Mouse (Mus musculus) cerebellum, adult 9-10 months (tissue): Measurements from ENCODE around the gene Prelid3b.

Experiments used
- DNase-seq: peaks from one replicate; pipeline ENCODE4 v3.0.0; 2022

The Prelid3b gene

GRCm38 (mm10) chr2:174472818-174473549 lies at the start of gene Prelid3b:
Gene Prelid3b, minus strand, starts transcription at chr2:174473081.
- peak; percentile 99 for DNase-seq

GRCm38 (mm10) chr2:174522134-174522533 lies 49.3 kb upstream of the Prelid3b start:
- no peak for DNase-seq

DNA sequence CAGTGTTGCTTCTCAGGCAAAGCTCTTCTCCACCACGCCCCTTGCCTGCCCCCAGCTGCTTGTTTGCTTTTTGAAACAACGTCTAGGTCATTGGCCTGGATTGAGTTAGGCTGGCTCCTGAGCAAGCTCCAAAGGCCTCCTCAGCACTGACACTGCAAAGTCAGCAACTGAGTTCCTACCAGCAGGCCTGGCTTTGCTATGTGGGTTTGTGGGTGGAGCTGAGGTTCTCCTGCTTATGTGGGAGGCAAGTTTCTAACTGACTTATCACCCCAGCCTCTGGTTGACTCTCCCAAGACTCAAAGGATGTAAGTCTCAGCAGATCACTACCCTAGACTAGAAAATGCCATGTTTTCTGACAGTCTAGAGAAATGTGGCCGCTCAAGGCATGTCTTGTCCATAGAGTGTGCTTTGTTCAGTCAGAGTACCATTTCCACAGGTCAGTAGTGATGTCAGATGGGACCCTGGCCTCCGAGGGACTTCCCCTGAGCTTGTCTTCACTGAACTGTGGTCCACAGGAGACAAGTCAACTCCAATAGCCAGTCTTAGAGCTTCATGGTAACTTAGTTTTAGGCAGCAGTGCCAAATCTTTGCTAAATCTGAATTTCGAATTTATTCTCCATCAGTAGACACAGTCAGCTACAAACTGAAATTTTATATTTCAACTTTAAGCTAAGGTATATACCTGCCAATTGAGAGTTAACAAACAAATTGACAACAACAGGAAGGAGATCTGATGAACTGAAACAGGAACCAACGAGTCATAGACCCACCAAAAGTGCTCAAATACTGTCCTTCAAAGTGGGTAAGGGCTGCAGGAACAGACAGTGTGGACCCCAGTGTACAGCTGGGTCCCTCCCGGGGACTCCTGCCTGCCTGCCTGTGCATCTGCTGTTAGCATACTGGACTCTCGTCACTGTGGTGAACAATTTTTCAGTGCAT lies 44.5 kb upstream of the Prelid3b start:
- no peak for DNase-seq

DNA sequence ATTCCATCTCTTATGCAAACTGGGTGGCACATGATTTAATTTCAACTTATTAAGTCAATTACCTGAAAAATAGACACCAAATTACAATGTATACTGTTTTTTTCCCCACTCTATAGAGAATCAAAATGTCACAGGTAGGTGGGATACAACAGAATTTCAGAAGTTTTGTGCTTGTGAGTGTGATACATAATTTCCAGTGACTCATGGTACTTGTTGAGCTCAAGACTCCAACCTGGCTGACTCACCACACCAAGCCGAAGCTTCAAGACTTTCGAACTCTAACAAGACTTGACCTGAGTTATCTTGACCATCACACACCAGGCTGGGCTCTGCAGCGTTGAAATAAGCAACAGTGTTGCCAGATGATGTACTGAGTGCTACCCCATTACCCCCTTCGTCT lies 42.0 kb upstream of the Prelid3b start:
- no peak for DNase-seq

DNA sequence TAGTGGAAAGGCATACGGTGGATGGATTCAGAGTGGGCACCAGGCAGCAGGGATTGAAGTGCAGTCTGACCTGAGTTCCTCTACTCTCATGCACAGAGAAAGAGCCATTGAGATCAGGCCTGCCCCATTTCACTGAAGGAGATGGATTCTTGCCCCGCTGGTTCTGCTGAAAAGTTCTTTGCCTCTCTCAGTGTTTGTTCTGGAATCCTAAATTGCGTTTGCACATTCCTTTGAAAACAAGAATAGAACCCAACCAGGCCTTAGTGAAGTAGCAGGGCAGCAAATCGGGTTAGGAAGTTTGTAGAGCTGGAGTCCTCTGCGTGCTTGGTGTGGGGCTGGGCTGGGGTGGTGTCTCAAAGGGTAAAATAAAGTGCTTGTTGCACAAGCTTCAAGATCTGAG lies 40.9 kb upstream of the Prelid3b start:
- no peak for DNase-seq

GRCm38 (mm10) chr2:174509825-174510224 lies 36.9 kb upstream of the Prelid3b start:
- no peak for DNase-seq

DNA sequence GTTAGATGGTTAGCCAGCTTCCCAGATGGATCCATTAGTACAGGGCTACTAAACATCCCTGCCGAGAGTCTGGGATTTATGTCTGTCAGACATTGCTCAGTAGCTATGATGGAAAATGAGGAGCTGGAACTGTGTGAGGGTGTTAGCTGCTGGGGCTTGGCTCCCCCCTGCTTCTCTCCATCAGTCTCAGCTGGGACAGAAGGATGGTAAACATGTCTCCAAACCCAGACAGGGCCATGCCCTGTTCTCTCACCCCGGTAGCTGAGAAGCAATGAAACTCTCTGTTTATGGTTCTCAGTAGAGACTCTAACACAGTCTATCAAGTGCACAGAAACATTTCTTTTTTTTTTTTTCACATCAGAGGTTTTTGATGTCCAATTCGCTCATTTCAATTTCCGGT lies 35.1 kb upstream of the Prelid3b start:
- DNase-seq = no peak

DNA sequence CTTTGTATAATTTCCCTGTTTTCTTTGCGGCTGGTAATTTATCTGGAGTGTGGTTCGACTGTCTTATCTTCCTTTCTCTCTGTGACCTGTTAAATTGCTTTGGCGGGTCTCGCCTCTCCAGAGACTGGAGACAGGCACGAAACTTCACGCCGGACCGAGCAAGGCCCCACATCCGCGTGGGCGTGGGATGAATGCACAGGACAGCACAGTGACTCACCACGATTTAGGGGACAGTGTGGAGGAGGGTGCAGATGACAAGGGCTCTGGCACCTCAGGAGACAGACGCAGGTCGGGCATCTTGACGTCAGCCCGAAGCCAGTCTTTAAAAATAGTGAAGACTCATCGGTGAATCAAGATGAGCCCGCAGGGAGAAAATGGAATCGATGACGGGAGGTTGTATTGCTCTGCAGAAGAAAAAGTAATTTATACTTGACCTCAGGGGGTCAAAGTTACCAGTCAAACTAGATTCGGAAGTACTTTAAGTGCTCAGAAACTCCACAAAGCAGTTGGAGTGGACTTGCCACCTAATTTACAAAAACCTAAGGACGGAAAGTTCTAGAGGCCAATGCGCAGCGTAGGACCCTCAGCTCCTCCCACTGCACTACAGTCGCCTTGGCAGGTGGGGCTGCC lies 30.1 kb upstream of the Prelid3b start:
- no peak for DNase-seq

DNA sequence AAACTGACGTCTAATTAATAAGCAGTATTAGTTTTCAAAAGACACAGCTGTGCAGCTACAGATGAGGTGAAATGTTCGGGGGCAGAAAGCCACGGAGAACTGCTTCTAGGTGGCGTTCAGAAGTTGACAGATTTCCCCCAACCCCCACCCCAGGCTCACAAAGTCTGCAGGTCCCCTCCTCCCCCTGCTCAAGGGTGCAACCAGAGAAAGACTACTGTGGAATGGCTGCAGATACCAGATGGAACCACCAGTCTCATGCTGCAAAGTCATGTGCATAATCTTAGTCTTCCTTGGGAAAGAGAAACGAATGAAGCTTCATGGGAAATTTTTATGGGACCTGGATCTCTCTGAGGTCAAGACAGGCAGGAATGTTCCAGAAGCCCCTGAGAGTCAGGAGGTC lies 29.4 kb upstream of the Prelid3b start:
- no peak for DNase-seq

GRCm38 (mm10) chr2:174501517-174501916 lies 28.6 kb upstream of the Prelid3b start:
- DNase-seq = no peak

GRCm38 (mm10) chr2:174500814-174501503 lies 28.1 kb upstream of the Prelid3b start:
- no peak for DNase-seq

DNA sequence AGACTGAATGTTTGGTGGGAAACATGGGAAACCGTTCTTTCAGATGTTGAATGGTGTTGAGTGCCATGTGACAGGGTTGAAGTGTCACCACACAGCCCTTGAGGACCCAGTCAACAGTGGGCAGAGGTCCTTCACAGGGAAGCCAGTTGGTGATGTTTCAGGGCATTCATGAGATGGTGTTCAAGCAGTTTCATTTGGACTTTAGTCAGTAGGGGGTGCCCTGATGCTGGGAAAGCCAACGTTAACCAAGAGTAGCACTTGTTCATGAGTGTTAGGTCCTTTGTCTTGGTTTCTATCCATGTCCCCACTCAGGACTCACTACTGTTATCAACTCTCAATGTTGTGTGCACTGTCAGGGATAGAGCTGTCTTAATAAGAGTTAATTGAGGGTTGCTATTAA lies 20.0 kb upstream of the Prelid3b start:
- DNase-seq = no peak

- DNase-seq = no peak
Measured at GRCm38 (mm10) chr2:174487005-174487404, 14.1 kb upstream of the Prelid3b start.

DNA sequence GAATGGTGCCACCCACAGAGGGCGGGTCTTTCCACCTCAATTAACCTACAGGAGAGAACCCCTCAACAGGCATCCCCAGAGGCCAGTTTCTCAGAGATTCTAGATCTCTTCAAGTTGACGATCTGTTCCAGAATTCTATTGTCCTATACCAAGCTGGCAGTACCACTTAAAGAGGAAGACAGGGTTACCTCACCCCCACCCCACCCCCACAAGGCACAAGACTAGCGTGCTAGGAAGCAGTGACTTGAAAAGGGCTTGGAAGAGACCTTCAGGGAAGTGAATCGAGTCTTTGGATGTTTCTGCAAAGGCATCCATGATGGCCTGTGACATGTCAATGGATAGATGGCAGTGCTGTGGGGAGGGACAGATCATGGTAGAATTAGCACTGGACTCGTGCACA lies 5.9 kb upstream of the Prelid3b start:
- DNase-seq = no peak

- no peak for DNase-seq
Measured at GRCm38 (mm10) chr2:174477543-174478319, 4.8 kb upstream of the Prelid3b start.

GRCm38 (mm10) chr2:174473550-174473927 lies 658 bp upstream of the Prelid3b start:
- no peak for DNase-seq

DNA sequence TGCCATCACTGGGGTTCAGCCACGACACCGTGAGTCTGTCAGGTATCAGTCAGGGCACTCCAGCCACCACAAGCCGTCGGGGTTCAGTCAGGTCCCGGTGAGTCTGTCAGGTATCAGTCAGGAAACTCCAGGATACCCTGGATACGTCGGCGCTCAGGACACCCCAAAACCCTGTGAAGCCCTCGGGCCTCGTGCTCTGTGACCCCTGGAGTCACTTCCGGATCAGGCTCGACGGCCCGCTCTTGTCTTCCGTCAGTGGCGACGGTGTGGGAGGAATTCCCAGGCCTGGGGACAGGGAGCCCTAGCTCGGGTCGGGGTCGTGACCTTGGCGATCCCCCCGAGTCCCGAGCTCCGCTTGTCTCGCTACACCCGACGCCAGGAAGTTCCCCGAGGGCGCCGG lies 474 bp downstream of the Prelid3b start:
- no peak for DNase-seq

GRCm38 (mm10) chr2:174470786-174471405 lies 2.0 kb downstream of the Prelid3b start:
- no peak for DNase-seq

GRCm38 (mm10) chr2:174470333-174470732 lies 2.5 kb downstream of the Prelid3b start:
- DNase-seq = no peak

GRCm38 (mm10) chr2:174463789-174464523 lies 8.9 kb downstream of the Prelid3b start, which contains the start of gene Atp5e:
Gene Atp5e, minus strand, starts transcription at chr2:174464105.
- DNase-seq = peak; percentile 98

GRCm38 (mm10) chr2:174463370-174463769 lies 9.5 kb downstream of the Prelid3b start:
- DNase-seq = no peak
